Mouse (Mus musculus) heart, postnatal 36 days (tissue): ENCODE data around the gene Pank1. TPM values are rescaled to one million over a fixed set of nuclear protein-coding genes. Genes with fewer than 3 reads are reported as not detected.

Experiments used
- DNase-seq, 2 experiments: peaks; one replicate each; pipeline ENCODE4 v3.0.0; 2021 to 2022
- intact Hi-C: fragments of 180-260 bp; cut with DNase I; formaldehyde crosslinking; loops from one replicate; pipeline ENCODE4 v1.15.1; 2025
- total RNA-seq, 2 experiments: library from RNA; stranded (reverse); gene quantifications; 2 replicates each; pipeline ENCODE4 v1.2.3; 2021

Pank1 gene
- total RNA-seq, 2 experiments from 2014 or later: 51.7 to 56.2 TPM

DNA sequence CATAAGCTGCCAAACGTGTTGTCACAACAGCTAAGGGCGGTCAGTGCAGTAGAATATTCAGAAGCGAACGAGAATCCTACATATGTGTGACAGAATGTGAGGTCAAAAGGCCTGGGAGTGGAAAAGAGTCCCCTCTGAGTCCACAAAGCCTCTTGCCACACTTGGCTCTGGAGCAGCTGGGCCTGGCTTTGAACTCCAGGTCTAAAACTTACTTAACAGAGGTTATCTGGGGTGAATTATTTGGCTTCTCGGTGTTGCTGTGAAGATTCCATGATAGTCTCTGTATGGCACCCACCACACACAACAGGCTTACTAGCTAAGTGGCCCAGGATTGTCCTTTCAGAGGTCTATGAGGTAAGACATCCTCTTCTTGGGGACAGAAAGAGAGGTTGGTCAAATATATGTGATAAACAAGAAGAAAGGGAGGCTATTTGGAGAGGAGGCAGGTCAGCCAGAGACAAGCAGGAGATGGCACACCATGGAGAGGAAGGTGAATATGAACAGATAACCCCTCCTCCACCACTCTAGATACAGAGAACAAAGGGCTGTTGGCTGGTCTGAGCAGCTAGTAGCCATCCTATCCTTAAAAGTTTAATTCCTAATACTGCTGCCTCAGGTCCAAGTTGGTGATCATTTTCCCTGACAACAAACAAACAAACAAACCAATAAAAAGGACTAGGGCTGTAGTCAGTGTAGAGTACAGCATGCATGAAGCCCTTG lies 51.2 kb downstream of the Pank1 start:
- intact Hi-C loops: loop anchor here (2.0 to 5.0 kb wide), 2 partner anchors 51 to 94 kb away; partner anchors contain the start of genes Kif20b and Pank1
- DNase-seq: no peak

DNA sequence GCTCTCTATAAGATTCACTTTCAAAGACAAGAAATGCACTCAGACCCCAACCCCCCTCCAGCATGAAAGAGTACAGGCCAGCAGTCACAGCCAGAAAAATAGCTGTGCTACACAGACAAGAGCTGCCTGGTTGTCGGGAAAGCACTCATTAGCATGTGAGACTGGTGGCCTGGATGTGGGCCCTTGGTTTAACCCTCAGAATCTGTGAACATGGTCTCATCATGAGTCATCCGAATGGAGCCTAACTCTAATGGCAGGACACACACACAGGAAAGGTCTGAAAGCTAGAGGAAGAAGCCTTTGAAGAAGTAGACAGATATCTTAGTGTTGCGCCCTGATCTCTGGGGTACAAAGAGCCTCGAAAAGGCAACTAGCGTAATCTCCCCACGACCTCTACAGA lies 51.8 kb downstream of the Pank1 start:
- no peak for DNase-seq
- intact Hi-C loops: loop anchor here (2.0 to 5.0 kb wide), 2 partner anchors 51 to 95 kb away; partner anchors contain the start of genes Kif20b and Pank1

DNA sequence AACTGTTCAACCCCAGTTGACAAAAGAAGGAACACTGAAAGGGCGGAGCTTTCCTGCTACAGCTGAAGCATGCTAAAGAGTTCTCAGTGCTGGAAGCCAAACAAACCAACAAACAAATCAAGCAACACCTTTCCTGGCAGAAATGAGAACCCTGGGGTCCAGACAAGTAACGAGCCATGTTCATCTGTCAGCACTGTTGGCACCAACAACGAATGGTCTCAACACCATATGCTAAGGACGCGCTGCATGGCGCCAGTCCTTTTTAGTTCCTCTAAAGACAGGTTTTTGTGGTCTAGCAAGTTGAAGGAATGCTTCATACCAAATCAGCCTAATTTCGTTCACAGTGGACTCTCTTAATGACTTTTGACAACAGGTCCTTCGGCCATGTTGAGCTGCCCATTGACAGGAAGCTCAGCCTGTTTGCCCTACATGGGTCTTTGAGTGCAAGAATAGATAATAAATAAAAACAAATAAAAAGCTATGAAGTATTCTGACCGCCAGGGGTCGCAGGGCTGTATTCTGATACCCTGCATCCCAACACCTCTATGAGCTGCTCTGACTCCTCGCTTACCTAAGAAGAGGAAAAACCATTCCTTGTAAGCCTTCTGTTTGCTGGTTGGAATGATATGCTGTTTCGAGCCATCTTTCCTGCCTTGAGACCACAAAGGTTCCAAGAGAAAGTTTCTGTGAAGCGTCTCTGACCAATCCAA lies 53.2 kb downstream of the Pank1 start:
- peak; percentile 39 to 42 for DNase-seq
- intact Hi-C loops: loop anchor here (2.0 to 5.0 kb wide), 2 partner anchors 53 to 96 kb away; partner anchors contain the start of genes Kif20b and Pank1

DNA sequence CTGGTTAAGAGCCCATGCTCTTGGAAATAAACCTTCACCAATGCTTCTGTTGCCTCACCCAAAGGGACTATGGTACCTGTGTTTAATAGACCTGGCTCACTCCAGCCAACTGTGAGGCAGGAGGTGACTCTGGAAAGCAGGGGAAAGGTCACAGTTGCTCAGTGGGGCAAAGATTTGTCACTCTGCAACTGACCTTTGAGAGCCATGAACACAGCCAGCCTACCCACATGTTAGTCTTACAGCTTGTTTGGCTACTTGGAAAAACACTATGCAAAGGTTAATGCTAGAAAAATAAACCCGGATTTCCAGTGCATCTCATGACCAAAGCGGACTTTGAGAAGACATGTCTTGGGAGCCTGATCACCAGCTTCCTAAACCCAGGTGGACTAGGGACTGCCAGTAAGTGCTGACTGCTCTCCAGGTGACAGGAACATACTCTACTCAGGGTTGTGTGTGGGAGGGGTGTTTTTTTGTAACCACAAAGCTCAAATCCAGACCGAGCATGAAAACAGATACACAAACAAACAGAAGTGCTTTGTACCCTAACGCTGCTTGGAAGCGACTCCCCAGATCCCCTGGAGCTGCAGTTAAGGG lies 59.6 kb downstream of the Pank1 start:
- no peak for DNase-seq
- intact Hi-C loops: no loop called here

DNA sequence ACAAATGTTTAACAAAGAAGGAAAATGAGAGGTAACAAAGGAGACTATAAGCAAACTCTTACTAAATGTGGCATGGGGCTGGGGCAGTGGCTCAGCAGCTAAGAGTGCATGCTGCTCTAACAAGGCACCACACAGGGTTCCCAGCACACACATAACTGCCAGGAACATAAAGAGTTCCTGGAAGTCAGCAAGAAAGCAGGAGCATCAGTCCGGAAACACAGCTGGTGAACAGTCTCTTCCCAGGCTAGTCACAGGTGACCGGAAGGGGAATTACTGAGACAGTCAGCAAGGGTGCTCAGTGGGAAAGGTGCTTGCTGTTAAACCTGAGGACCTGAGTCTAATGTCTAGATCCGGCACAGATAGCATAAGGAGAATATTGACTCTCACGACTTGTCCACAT lies 63.9 kb downstream of the Pank1 start:
- DNase-seq: no peak
- intact Hi-C loops: no loop called here

DNA sequence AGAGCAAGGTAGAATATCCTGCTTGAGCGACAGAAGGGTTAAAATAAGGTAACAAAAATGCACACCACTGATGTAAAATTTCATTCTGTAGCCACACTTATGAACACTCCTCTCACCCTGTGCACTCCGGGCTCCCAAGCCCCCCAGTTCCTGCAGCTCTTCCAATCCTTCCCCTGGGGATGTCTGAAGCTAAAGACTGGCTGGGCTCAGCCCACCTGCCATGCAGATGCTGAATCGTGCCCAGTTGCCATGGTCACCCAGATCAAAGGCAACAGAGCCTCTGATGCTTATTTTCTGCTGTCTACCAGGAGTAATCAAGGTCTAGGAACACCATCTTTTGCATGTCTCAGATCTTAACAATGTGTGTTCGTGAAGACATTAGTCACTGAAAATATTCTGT lies 64.6 kb downstream of the Pank1 start:
- no peak for DNase-seq
- intact Hi-C loops: no loop called here

DNA sequence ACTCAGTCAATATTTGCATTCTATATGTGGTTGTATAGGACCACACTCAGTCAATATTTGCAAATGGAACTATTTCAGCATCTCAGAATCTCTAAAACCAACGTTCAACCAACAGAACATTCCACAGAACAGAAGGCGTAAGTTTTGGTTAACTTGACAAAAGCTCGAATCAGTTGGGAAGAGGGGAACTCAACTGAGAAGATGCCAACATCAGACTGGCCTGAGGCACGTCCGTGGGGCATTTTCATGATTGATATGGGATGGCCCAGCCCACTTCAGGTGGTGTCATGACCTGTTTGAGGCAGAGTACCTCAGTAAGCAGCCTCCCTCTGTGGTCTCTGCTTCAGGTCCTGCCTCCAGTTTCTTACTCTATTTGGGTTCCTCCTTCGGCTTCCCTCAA lies 65.3 kb downstream of the Pank1 start:
- no peak for DNase-seq
- intact Hi-C loops: no loop called here

DNA sequence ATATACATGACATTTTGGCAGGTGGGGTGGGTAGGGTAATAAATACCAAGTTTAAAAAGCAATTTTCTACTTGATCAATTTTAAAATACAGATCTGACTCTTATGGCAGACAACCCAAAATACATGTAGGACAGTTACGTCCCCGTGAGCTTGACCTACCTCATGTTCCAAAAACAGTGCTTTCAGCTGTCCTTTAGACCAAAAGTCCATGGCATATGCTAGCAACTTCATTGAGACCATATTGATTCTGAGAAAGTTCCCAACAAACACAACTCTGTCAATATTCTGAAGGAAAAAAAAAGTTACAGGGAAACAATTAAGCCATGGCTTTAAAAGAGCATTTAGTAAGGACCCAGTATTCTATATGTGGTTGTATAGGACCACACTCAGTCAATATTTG lies 65.7 kb downstream of the Pank1 start:
- no peak for DNase-seq
- intact Hi-C loops: no loop called here

DNA sequence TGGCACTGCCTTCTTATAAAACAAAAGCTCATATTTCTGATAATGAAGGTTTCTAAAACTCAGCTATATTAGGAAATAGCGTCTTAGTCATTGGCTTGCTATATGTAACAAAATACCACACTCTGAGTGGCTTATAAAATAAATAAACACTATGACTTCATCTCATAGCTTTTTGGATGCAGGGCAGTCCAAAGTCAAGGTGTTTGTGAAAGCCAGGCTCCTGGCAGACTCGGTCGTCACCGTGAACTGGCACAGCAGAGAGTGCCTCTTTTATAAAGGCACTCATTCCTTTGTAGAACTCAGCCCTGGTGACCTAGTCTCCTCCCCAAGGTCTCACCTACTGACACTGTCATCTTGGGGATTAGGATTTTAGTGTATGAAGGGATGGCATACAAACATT lies 66.5 kb downstream of the Pank1 start:
- DNase-seq: no peak
- intact Hi-C loops: no loop called here

DNA sequence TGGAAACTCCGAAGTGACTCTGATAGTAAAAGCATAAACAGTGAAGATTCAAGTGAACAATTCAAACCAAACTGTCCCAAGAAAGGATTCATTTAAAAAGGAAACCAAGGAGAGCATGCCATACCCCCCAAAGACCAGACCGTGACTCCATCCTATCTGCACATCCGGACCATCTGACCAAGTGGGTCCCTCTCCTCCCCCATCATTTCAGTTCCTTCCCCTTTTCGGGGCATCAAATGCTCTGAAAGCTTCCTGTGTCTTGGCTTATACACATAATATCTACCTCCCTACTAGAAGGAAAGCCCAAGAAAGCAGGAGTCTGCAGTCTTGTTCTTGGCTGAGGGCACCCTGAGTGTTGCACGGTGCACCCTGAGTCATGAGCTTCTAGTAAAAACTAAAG lies 72.1 kb downstream of the Pank1 start:
- no peak for DNase-seq
- intact Hi-C loops: no loop called here

DNA sequence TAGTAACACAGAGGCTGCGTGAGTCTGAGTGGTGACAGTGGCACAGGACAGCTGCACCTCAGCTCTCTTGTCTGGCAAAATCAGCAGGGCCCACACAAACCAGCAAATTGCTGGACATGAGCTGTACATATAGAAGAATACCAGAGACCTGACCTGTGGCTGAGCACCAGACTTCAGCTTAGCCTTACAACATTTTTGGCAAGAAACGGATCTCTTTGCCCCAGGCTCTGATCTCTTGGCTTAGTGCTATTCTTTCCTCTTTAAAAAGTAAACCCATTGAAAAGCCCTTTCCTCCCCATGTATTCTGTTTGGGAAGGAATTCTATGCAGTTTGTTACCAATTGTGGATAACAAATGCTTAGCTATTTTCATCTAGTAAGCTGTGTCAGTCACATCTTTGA lies 74.2 kb downstream of the Pank1 start:
- intact Hi-C loops: no loop called here
- no peak for DNase-seq

DNA sequence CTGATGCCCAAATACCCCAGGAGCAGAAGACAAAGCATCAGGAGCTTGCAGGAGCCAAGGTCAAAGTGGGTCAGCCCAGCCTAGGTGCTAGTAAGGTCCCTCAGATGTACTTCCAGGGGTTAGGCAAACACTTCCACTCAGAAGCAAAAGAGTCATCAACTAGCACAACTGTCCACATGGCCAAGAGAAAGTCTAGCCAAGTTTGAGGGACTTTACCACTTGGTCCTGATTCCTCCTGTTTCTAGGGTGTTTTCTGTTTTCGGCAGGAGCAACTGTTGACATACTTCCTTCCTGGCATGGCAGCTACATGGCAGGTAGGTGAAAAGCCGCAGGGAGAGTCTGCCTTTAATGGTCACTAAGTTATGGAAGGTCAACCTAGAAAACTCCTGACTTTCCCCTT lies 74.7 kb downstream of the Pank1 start:
- no peak for DNase-seq
- intact Hi-C loops: no loop called here

DNA sequence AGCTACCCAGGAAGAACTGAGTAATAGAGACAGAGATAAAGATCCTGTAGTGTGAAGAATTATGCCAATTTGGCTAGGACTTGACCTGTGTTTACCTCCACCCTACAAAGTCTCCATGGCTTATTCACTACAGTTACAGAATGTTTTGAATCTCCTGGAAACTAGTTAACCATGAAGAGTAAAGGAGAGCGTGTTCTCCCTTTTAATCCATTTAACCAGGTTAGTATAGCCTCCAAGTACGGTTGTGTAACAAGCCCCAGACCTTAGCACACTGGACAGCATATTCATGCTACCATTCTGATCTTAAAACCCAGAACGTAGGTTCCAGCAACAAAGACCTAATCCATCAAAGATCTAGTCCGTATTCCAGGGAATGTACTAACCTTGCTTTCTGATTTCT lies 75.9 kb downstream of the Pank1 start:
- intact Hi-C loops: no loop called here
- no peak for DNase-seq

DNA sequence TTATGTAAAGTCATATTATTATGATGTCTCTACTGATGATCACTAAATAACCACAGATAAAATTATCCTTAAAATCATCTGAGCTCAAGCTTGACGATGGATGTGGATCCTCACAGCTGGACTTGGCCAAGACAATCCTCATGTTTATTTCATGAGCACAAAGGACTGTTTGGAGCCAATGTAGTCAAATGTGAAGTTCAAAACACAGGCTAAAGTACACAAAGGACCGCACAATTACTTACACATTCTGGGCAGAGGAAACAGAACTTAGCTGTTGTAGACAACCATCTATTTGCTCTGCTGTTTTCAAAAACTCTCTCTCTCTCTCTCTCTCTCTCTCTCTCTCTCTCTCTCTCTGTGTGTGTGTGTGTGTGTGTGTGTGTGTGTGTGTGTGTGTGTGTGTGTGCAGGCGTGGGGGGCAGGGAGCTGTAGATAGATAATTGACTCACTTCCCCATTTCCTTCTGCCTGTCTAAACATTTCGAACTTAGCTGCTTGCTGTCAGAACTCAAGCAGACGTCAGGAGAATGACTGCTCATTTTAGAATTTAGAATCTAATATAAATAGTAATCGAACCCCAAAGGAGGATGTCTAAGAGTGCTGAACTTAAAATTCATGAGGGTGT lies 79.5 kb downstream of the Pank1 start:
- no peak for DNase-seq
- intact Hi-C loops: no loop called here

DNA sequence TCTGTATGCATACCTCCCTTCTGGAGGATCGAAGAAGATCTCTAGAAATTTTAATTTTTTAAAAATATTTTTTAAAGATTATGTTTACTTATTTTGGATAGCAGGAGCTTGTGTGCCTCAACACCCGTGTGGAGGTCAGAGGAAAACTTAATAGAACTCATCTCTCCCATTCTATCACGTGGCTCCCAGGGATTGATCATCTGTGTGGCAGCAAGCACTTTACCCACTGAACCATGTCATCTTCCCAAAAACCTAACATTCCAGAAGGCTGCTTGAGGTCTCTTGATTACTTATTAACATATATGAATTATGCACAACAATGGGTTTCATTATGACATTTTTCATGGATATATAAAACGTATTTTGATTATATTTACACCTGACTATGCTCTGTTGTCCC lies 82.9 kb downstream of the Pank1 start:
- intact Hi-C loops: no loop called here
- DNase-seq: no peak

DNA sequence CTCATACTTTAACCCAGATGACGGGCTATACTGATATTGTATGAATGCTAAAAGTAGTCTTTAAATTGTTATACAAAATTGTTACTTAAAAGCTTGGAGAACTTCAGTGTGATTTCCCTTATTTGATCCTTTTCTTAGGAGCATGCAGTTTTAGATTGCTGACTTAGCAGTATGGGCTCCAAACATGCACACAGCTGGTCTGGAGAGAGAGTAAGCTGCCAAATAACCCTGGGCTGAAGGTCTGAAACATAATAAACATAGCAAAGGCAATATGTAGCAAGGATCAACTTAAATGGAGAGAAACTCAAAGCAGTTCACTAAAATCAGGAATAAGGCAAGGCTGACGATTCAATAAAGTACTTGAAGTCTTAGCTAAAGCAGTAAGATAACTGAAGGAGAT lies 96.8 kb downstream of the Pank1 start:
- no peak for DNase-seq
- intact Hi-C loops: no loop called here

DNA sequence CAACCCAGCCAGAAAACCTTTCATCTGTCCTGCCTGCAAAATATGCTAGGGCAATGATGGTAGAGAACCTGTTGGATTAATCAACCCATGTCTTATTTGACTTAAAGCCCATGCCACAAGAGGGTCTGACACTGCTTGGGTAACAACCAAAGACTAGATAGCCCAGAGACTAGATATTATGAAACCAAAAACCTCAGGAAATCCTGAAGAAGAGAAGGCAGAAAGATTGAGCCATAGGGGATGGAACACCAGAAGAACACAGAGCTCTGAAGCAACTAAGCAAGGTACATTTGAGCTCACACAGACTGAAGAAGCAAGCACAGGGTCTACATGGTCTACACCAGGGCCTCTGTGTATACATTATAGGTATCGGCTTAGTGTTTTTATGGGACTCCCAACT lies 100.3 kb downstream of the Pank1 start:
- no peak for DNase-seq
- intact Hi-C loops: loop anchor here (10.0 kb wide), 1 partner anchor 534 kb away; no protein-coding TSS in a partner anchor

DNA sequence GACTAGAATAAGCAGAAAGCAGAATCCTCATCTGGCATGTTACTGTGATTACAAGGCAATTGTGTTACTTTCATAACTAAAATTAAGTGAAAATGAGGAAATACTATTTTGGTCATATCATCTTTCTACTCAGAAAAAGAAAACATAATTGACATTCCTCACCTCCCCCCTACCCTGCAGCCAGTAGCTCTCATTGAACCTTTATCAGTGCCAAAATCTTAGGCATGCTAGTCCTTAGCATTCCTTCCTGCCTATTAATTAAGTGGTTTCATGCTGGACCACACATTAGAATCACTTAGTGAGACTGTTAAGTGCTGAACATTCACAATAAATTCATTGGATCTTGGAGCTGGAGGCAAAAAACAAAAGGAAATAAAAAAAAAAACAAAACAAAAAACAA lies 101.2 kb downstream of the Pank1 start:
- no peak for DNase-seq
- intact Hi-C loops: loop anchor here (10.0 kb wide), 1 partner anchor 533 kb away; no protein-coding TSS in a partner anchor

DNA sequence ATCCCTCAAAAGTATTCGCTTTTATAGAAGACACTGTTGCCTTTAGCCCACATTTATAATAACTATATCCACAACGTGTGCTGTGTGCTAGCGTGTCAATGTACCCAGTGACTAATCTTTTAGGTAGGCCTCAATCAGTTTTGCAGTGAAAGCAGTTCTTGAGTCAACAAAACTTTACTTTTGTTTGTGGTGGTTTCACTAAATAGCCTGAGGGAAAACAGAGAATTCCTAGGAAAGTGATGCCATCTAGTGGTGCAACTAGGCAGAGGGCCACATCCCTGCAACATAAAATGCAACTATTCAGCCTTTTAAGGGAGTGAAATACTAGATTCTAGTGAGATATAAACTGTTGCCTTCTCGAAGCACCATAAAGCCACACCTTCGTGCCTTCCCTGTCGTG lies 106.5 kb downstream of the Pank1 start:
- intact Hi-C loops: loop anchor here (1.0 to 10.0 kb wide), 4 partner anchors 87 to 528 kb away; no protein-coding TSS in a partner anchor

DNA sequence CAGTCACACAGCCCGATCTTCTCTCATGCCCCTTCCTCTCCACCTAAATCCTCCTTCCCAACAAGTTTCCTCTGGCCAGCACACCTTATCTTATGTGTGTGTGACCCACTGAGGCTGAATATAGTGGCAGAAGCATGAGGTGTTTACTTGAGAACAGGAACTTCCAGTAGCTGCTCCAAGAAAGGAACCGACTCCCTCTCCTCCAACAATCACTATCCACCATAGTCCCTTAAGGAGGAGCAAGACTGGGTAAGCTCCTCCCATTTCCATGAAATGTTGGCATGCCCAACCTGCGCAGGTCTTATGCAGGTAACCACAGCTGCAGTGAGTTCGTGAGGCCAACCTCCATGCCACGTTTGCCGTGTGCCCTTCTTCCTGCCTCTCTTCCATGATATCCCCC lies 108.5 kb downstream of the Pank1 start:
- intact Hi-C loops: loop anchor here (5.0 to 10.0 kb wide), 2 partner anchors 433 to 526 kb away; no protein-coding TSS in a partner anchor

More for the DNA sequence above, 106.5 kb downstream of the Pank1 start:
- DNase-seq: peak; percentile 39 to 52

DNA sequence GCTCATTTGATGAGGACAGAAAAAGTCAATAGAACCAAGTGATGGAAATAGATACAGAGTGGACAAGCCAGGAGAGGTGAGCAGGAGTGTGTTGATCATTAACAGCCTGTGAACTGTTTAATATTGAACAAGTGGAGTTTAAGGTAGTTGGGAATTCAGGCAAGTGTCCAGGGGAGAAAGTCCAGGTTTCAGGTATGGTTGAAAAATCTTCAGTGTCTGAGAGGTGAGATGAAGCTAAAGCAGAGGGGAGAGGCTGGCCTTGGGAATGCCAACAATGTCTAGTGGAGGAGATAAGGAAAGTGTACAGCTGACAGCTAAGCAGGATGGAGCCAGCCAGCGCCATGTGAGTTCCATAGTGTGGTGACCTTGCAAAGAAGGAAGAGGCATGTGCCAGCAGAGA lies 120.5 kb downstream of the Pank1 start:
- no peak for DNase-seq
- intact Hi-C loops: no loop called here

More for the DNA sequence above, 108.5 kb downstream of the Pank1 start:
- DNase-seq: no peak
